Mouse (Mus musculus) liver, embryonic 14.5 days (tissue): ENCODE measurements around the gene Nacc1. TPM values are rescaled to one million over a fixed set of nuclear protein-coding genes. Genes with fewer than 3 reads are reported as not detected.
A peak's percentile ranks its signal among the peaks of the same experiment; 100 is the strongest.

Source experiments
- ATAC-seq: fragments of 200-750 bp; cut with Nextera tagmentation; 2 replicates; pipeline ENCODE4 v1.8.0; 2017; ENCODE audit warnings: moderate number of reproducible peaks, mild to moderate bottlenecking, moderate library complexity; ENCODE audit not compliant: insufficient read depth
- DNase-seq, 3 experiments: peaks; one replicate each; pipeline ENCODE4 v3.0.0-alpha.2; 2012 to 2013; ENCODE audit warnings: low read depth in 3 of 3, low spot score in 3 of 3
- H3K27ac ChIP-seq: fragments of 300-500 bp; sonication (generic); 2 replicates; pipeline ENCODE4 v1.5.1; 2014; ENCODE audit warnings: moderate library complexity, mild to moderate bottlenecking, control low read depth, inconsistent platforms
- H3K27me3 ChIP-seq: fragments of 300-500 bp; sonication (generic); 2 replicates; pipeline ENCODE4 v1.6.1; 2014; ENCODE audit warnings: mild to moderate bottlenecking, low read length, moderate library complexity; ENCODE audit not compliant: control insufficient read depth, insufficient read depth
- H3K36me3 ChIP-seq: fragments of 300-500 bp; sonication (generic); replicated peaks from 2 replicates; pipeline ENCODE4 v1.6.1; 2014; ENCODE audit warnings: low read depth; ENCODE audit not compliant: control insufficient read depth, insufficient read depth
- H3K4me1 ChIP-seq, 2 experiments: fragments of 200-500 bp in 1 of 2; fragments of 300-500 bp in 1 of 2; sonication (generic) in 1 of 2; replicated peaks; 2 replicates each; pipeline ENCODE4 v1.6.1; 2012 to 2014; ENCODE audit warnings: antibody characterized with exemption in 1 of 2, inconsistent platforms in 1 of 2, low read length in 1 of 2; ENCODE audit not compliant: control insufficient read depth in 2 of 2, insufficient read depth in 2 of 2
- H3K4me2 ChIP-seq: fragments of 300-500 bp; sonication (generic); 2 replicates; pipeline ENCODE4 v1.6.1; 2014; ENCODE audit warnings: low read depth, mild to moderate bottlenecking, control low read depth, moderate library complexity
- H3K4me3 ChIP-seq, 2 experiments: fragments of 200-500 bp in 1 of 2; fragments of 300-500 bp in 1 of 2; sonication (generic) in 1 of 2; 2 replicates each; pipeline ENCODE4 v1.5.1; 2012 to 2014; ENCODE audit warnings: low read depth in 2 of 2, low read length in 2 of 2, mild to moderate bottlenecking in 2 of 2, control low read depth in 1 of 2, inconsistent platforms in 1 of 2, moderate library complexity in 1 of 2; ENCODE audit not compliant: insufficient read depth in 1 of 2
- H3K9ac ChIP-seq: fragments of 300-500 bp; sonication (generic); replicated peaks from 2 replicates; pipeline ENCODE4 v1.6.1; 2014; ENCODE audit warnings: mild to moderate bottlenecking, control low read depth, moderate library complexity
- H3K9me3 ChIP-seq: fragments of 300-500 bp; sonication (generic); 2 replicates; pipeline ENCODE4 v1.6.1; 2016; ENCODE audit warnings: low read length, mixed read lengths; ENCODE audit not compliant: control insufficient read depth
- CTCF ChIP-seq: IDR thresholded peaks from 2 replicates; pipeline ENCODE4 v1.5.1; 2016; ENCODE audit warnings: antibody characterized with exemption, low read depth, control low read depth
- EP300 ChIP-seq: IDR thresholded peaks from 2 replicates; pipeline ENCODE4 v1.6.1; 2016; ENCODE audit warnings: antibody characterized with exemption, low read depth
- WGBS: fragments of 180-500 bp; shearing (Covaris S2); extraction: QIAGEN DNeasy Blood & Tissue Kit; methylation state at CpG from one replicate; pipeline ENCODE4 v1.1.7; 2014; ENCODE audit not compliant: insufficient replicate concordance; 5-methylcytosine and 5-hydroxymethylcytosine counted together
- polyA plus RNA-seq, 2 experiments: library from polyadenylated mRNA; depleted of rRNA in 1 of 2; stranded (reverse) in 1 of 2; unstranded in 1 of 2; fragments of >200 nt; fragmentation: Nextera tagmentation in 1 of 2; extraction: Ambion mirVana in 1 of 2; gene quantifications; 2 replicates each; pipeline versions ENCODE4 v1.2.1 to v1.2.3; 2012 to 2014

The Nacc1 gene
- polyA plus RNA-seq, 2 experiments = 6.3 to 19.0 TPM

GRCm38 (mm10) chr8:84700941-84701911 is 13.6 kb upstream of the Nacc1 start, which contains the start of gene Lyl1:
Lyl1 (plus strand) TSS chr8:84701457.
- peaks cover 28% of the 10 kb centered on the region for H3K36me3 ChIP-seq
- DNase-seq = peak; percentile 97 to 99 (median 98)
- H3K4me3 ChIP-seq = peak within 1 kb of the TSS; percentile 88 to 98
- peak; percentile 86 for ATAC-seq
- no peaks in the 10 kb centered on the region for H3K9me3 ChIP-seq
- TF ChIP-seq EP300 (peak; percentile 99), CTCF (peak; percentile 78)
- peaks cover 25 to 32% of the 10 kb centered on the region in 2 experiments for H3K4me1 ChIP-seq
- WGBS = 1% methylated on average over 34 of the region's 34 CpGs
- H3K27me3 ChIP-seq = no peaks in the 10 kb centered on the region
- H3K4me2 ChIP-seq = peak within 1 kb of the TSS; percentile 90
- peak within 1 kb of the TSS; percentile 98 for H3K27ac ChIP-seq
- H3K9ac ChIP-seq = peak within 1 kb of the TSS; percentile 100

GRCm38 (mm10) chr8:84700526-84700925 is 12.9 kb upstream of the Nacc1 start:
- peaks cover 24 to 29% of the 10 kb centered on the region in 2 experiments for H3K4me1 ChIP-seq
- H3K27ac ChIP-seq = peak overlapping the region; percentile 98
- WGBS = 25% methylated on average over 5 of the region's 5 CpGs
- DNase-seq = no peak
- peaks cover 28% of the 10 kb centered on the region for H3K36me3 ChIP-seq
- H3K4me3 ChIP-seq = no peak overlapping the region; a peak in 1 of 4 replicates
- no peak for ATAC-seq
- H3K9me3 ChIP-seq = no peaks in the 10 kb centered on the region
- H3K27me3 ChIP-seq = no peaks in the 10 kb centered on the region
- H3K9ac ChIP-seq = peak overlapping the region; percentile 100
- peak overlapping the region; percentile 90 for H3K4me2 ChIP-seq
- no peak for TF ChIP-seq CTCF
- TF ChIP-seq EP300 = no peak

- Histone ChIP-seq H3K36me3 (peaks cover 31% of the 10 kb centered on the region), H3K9me3 (no peaks in the 10 kb centered on the region), H3K4me2 (peak overlapping the region; percentile 90), H3K27ac (peak overlapping the region; percentile 98), H3K9ac (peak overlapping the region; percentile 100), H3K4me3 (no peak overlapping the region; a peak in 1 of 4 replicates), H3K4me1 (peaks cover 22 to 25% of the 10 kb centered on the region in 2 experiments), H3K27me3 (no peaks in the 10 kb centered on the region)
- DNase-seq (no peak), ATAC-seq (no peak)
- 25% methylated on average over 7 of the region's 7 CpGs for WGBS
- no peak for TF ChIP-seq EP300
- TF ChIP-seq CTCF = peak; percentile 95
Observed at GRCm38 (mm10) chr8:84699861-84700322, 12.2 kb upstream of the Nacc1 start.

DNA sequence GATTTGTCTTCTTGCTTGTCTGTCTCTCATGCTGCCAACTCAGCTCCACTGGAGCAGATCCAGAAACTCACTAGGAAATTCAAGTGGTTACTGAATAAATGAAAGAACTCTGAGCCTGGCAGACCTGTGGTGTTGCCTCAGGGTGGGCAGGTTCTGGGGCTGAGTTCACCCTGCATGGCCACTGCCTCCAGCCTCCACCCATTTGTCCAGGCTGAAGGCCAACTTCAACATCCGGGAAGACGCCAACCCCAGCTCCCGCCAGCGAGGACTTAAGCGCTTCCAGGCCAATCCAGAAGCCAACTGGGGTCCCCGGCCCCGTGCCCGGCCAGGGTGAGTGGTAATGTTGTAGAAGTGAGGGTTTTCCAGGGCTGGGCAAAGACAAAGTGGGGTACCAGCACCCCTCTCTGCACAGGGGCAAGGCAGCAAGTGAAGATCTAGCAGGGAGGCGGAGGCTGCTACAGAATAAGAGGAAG is 11.3 kb upstream of the Nacc1 start:
- H3K4me1 ChIP-seq = peaks cover 17 to 18% of the 10 kb centered on the region in 2 experiments
- H3K36me3 ChIP-seq = peaks cover 27% of the 10 kb centered on the region
- TF ChIP-seq EP300 (no peak), CTCF (no peak)
- no peaks in the 10 kb centered on the region for H3K27me3 ChIP-seq
- H3K9me3 ChIP-seq = no peaks in the 10 kb centered on the region
- 86% methylated on average over 9 of the region's 9 CpGs for WGBS
- DNase-seq (no peak), ATAC-seq (no peak)
- H3K9ac ChIP-seq = no peak overlapping the region
- peak overlapping the region; percentile 98 for H3K27ac ChIP-seq
- no peak overlapping the region for H3K4me2 ChIP-seq
- H3K4me3 ChIP-seq = no peak overlapping the region

DNA sequence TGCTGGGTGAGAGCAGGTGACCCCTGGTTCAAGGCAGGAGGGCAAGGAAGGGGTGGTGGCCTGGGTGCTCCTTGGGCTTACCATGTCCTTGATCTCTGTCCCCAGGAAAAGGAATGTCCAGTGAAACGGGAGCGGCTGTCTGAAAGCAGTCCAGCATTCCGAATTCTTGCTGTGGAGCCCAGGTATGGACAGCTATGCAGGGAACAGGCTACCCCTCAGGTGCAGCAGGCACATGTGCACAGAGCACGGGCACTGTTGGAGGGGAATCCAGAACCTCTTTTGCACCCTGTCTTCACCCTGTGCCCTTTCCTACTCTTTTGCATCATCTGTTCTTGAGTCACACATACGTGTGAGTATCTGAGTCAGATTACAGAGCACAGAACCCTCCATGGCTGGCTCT is 10.6 kb upstream of the Nacc1 start:
- H3K27me3 ChIP-seq = no peaks in the 10 kb centered on the region
- no peak overlapping the region for H3K27ac ChIP-seq
- WGBS = 78% methylated on average over 5 of the region's 5 CpGs
- TF ChIP-seq CTCF = no peak
- no peak for TF ChIP-seq EP300
- H3K9ac ChIP-seq = no peak overlapping the region
- DNase-seq = no peak
- ATAC-seq = no peak
- H3K4me3 ChIP-seq = no peak overlapping the region
- H3K36me3 ChIP-seq = peaks cover 22% of the 10 kb centered on the region
- H3K9me3 ChIP-seq = no peaks in the 10 kb centered on the region
- peaks cover 17 to 18% of the 10 kb centered on the region in 2 experiments for H3K4me1 ChIP-seq
- no peak overlapping the region for H3K4me2 ChIP-seq
